Mouse (Mus musculus): ENCODE measurements around the gene Eif4ebp2.

GRCm38 (mm10) chr10:61484801-61485200, 32.3 kb upstream of the Eif4ebp2 start:
- no peak for TF ChIP-seq CTCF (IDR thresholded peaks at IDR 0.05)
- TF ChIP-seq EP300 (IDR thresholded peaks at IDR 0.05) = no peak
